Mouse (Mus musculus): ENCODE results near the gene Fbxw7. TPM values are rescaled to one million over a fixed set of nuclear protein-coding genes. Genes with fewer than 3 reads are reported as not detected.

Gene Fbxw7
- total RNA-seq, 2 experiments from 2014 or later: 59.8 to 61.5 TPM

- intact Hi-C loops (cut with DNase I): no loop called here
- DNase-seq: no peak
Measured at GRCm38 (mm10) chr3:85015667-85016066, 200.6 kb downstream of the Fbxw7 start.

- DNase-seq: no peak
- intact Hi-C loops (cut with DNase I): no loop called here
Measured at GRCm38 (mm10) chr3:85020137-85020536, 205.1 kb downstream of the Fbxw7 start.

GRCm38 (mm10) chr3:85021816-85022215 lies 206.7 kb downstream of the Fbxw7 start:
- no peak for DNase-seq
- intact Hi-C loops (cut with DNase I): no loop called here

DNA sequence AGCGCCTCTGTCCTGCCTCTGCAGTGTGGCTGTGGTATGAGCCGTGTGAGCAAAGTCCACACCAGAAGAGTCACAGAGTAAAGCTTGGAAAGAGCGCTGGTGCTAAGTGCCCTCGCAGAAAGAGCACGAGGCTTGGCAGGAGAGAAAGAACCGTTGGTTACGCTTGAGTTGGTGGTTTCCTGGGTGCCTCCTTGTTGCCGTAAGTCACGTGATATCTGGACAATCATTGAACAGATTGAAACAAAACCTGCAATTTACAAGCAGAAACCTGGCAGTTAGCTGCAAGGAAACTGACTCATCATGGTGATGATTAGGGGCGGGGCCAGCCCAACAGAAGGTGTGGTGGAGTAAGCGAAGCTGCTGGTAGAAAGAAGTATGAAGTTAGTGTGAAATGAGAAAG lies 207.7 kb downstream of the Fbxw7 start:
- intact Hi-C loops (cut with DNase I): no loop called here
- DNase-seq: no peak

GRCm38 (mm10) chr3:85024237-85024636 lies 209.2 kb downstream of the Fbxw7 start:
- DNase-seq: no peak
- intact Hi-C loops (cut with DNase I): no loop called here

DNA sequence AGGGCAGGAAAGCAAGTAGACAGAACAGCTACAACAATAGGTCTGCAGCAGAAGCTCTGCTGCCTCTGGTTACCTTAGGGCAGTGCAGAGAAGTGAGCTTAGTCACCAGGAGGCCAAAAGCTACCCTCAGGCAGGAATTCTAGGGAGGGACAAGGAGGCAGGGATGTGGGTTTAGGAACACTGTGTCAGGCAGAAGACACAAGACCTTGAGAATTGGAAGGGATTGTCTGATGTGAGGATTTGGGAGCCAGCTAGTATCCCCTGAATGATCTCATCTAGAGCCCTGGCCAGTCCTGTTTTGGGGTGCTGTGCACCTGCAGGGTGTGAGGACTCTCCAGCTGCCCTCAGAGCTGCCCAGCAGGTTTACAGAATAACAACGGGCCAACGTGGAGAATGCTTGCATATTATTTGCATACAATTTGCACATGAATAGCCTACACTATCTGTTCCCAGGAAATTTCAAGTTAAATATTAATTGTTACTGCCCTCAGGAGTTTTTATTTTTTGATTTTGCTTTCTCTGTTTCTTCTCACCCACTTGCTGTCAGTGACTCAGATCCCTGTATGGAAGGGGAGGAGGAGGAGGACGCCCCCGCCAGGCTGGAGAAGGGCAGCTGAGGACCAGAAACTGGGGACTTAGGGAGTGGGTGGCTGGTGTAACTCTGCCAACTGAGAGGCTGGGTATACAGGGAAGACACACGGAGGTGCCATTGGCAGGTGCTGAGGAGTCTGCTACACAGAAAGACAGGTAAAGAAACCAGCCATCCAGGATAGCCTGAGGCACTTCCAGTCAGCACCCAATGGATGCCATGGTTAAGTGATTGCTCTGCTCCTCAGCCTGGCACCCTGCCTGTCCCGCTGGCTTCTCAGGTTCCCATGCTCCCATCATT lies 210.0 kb downstream of the Fbxw7 start:
- no peak for DNase-seq
- intact Hi-C loops (cut with DNase I): no loop called here

Other genes starting within 250 kb of the Fbxw7 start
- gene Arfip1, start 232.6 kb upstream of the Fbxw7 start, total RNA-seq (2021): 10 to 100 TPM; 28.0 to 28.4 TPM
- gene Tigd4, start 221.7 kb upstream of the Fbxw7 start, total RNA-seq (2021): under 1 TPM; 0.07 to 0.26 TPM
- gene Tmem154, start 149.1 kb upstream of the Fbxw7 start, total RNA-seq (2021): 1 to 10 TPM; 2.8 to 3.9 TPM